In genomic region chr11:94269906-94270305, GRCm38 (mm10) we compare ENCODE assay signal across 35 mouse cellular contexts. TPM values are rescaled to one million over a fixed set of nuclear protein-coding genes. Genes with fewer than 3 reads are reported as not detected.
"Had no signal": no experiment of that assay in that cellular context is flagged by ENCODE, and none has a peak within 500 bp of the region (broad histone marks: within the 10 kb centered on the region; RNA-seq: fewer than 3 reads in every experiment).

No protein-coding gene starts in this region.

- H3K4me2 ChIP-seq: embryonic facial prominence, embryonic 12.5 days; embryonic facial prominence, embryonic 13.5 days; embryonic facial prominence, embryonic 15.5 days; forebrain, embryonic 12.5 days; forebrain, embryonic 13.5 days; forebrain, embryonic 15.5 days had no signal

- H3K9me3 ChIP-seq: embryonic facial prominence, embryonic 10.5 days; embryonic facial prominence, embryonic 12.5 days; embryonic facial prominence, embryonic 13.5 days; embryonic facial prominence, embryonic 15.5 days; forebrain, embryonic 10.5 days; forebrain, embryonic 12.5 days; forebrain, embryonic 13.5 days; forebrain, embryonic 15.5 days had no signal

- H3K27ac ChIP-seq: embryonic facial prominence, embryonic 10.5 days; embryonic facial prominence, embryonic 13.5 days; embryonic facial prominence, embryonic 15.5 days; forebrain, embryonic 10.5 days; forebrain, embryonic 12.5 days; forebrain, embryonic 13.5 days; forebrain, embryonic 15.5 days; gastrocnemius, adult 2 months; heart, adult 2 months had no signal

- H3K27me3 ChIP-seq: embryonic facial prominence, embryonic 12.5 days; embryonic facial prominence, embryonic 13.5 days; embryonic facial prominence, embryonic 15.5 days; forebrain, embryonic 13.5 days; forebrain, embryonic 15.5 days had no signal

- ATAC-seq: forebrain, embryonic 13.5 days; forebrain, embryonic 14.5 days; forebrain, embryonic 15.5 days; forebrain, embryonic 16.5 days; forebrain, postnatal 0 days had no signal

- H3K36me3 ChIP-seq: embryonic facial prominence, embryonic 10.5 days; embryonic facial prominence, embryonic 12.5 days; embryonic facial prominence, embryonic 13.5 days; embryonic facial prominence, embryonic 15.5 days; forebrain, embryonic 10.5 days; forebrain, embryonic 12.5 days; forebrain, embryonic 15.5 days had no signal

- H3K9ac ChIP-seq: embryonic facial prominence, embryonic 12.5 days; embryonic facial prominence, embryonic 13.5 days; embryonic facial prominence, embryonic 15.5 days; forebrain, embryonic 12.5 days; forebrain, embryonic 13.5 days; forebrain, embryonic 15.5 days; forebrain, postnatal 0 days had no signal

- H3K4me3 ChIP-seq: embryonic facial prominence, embryonic 10.5 days; embryonic facial prominence, embryonic 12.5 days; embryonic facial prominence, embryonic 13.5 days; embryonic facial prominence, embryonic 15.5 days; erythroblast, embryonic 14.5 days; forebrain, embryonic 10.5 days; forebrain, embryonic 12.5 days; forebrain, embryonic 13.5 days; forebrain, embryonic 15.5 days; gastrocnemius, adult 2 months; heart, adult 2 months had no signal

- DNase-seq: cerebellum, adult 8-10 months; cerebellum, adult 9-10 months; cerebellum, adult 9-11 months; cerebellum, postnatal 10 days; cerebellum, postnatal 14 days; cerebellum, postnatal 25 days; cerebellum, postnatal 36 days; embryo, embryonic 11 days; forebrain, postnatal 0 days; gastrocnemius, adult 2 months; gastrocnemius, postnatal 10 days; gastrocnemius, postnatal 14 days; gastrocnemius, postnatal 25 days; gastrocnemius, postnatal 36 days; heart, adult 2 months had no signal

RNA-seq across cellular contexts. Expression of gene Gm21885, which starts 11.8 kb away (rescaled TPM):
- total RNA-seq: common myeloid progenitor, adult 5-6 weeks; forebrain, postnatal 0 days; gastrocnemius, adult 18-20 months; gastrocnemius, adult 2 months; gastrocnemius, adult 8-10 months; gastrocnemius, postnatal 10 days; gastrocnemius, postnatal 14 days; gastrocnemius, postnatal 25 days; gastrocnemius, postnatal 36 days; gastrocnemius, postnatal 4 days; granulocyte monocyte progenitor cell, adult 5-6 weeks had no signal
- polyA plus RNA-seq: cortical plate, adult 2 months; embryonic facial prominence, embryonic 11.5 days; embryonic facial prominence, embryonic 12.5 days; embryonic facial prominence, embryonic 15.5 days; erythroblast, embryonic 14.5 days; forebrain, embryonic 10.5 days; forebrain, embryonic 12.5 days; forebrain, embryonic 13.5 days; forebrain, embryonic 14.5 days; forebrain, postnatal 0 days; frontal cortex, adult 2 months; gonadal fat pad, adult 2 months; heart, adult 2 months had no signal

RNA-seq across cellular contexts. Expression of gene Wfikkn2, which starts 24.1 kb away (rescaled TPM):
- total RNA-seq: granulocyte monocyte progenitor cell, adult 5-6 weeks had no signal
- polyA plus RNA-seq: erythroblast, embryonic 14.5 days had no signal
